Mouse (Mus musculus) midbrain, embryonic 10.5 days (tissue): ENCODE results near the gene Traf6. TPM values are rescaled to one million over a fixed set of nuclear protein-coding genes. Genes with fewer than 3 reads are reported as not detected.
"Not testable (repeated sequence)": the region's sequence is repeated elsewhere in the genome, so short reads cannot be mapped to it uniquely, and the experiment has no call there.

Experiments
- DNase-seq: peaks from one replicate; pipeline ENCODE4 v3.0.0-alpha.2; 2017; ENCODE audit warnings: low spot score
- H3K27ac ChIP-seq: fragments of 300-500 bp; sonication (generic); replicated peaks from 2 replicates; pipeline ENCODE4 v1.5.1; 2016; ENCODE audit warnings: mild to moderate bottlenecking
- H3K27me3 ChIP-seq: fragments of 300-500 bp; sonication (generic); 2 replicates; pipeline ENCODE4 v1.6.1; 2016; ENCODE audit warnings: low read depth, mild to moderate bottlenecking; ENCODE audit not compliant: poor library complexity, severe bottlenecking
- H3K36me3 ChIP-seq: fragments of 300-500 bp; sonication (generic); 2 replicates; pipeline ENCODE4 v1.6.1; 2016; ENCODE audit warnings: mild to moderate bottlenecking, moderate library complexity
- H3K4me1 ChIP-seq: fragments of 300-500 bp; sonication (generic); 2 replicates; pipeline ENCODE4 v1.6.1; 2016
- H3K4me3 ChIP-seq: fragments of 300-500 bp; sonication (generic); 2 replicates; pipeline ENCODE4 v1.5.1; 2016; ENCODE audit warnings: mild to moderate bottlenecking, moderate library complexity
- H3K9me3 ChIP-seq: fragments of 300-500 bp; sonication (generic); replicated peaks from 2 replicates; pipeline ENCODE4 v1.6.1; 2016; ENCODE audit warnings: mild to moderate bottlenecking
- WGBS: fragments of 180-500 bp; shearing (Covaris S2); methylation state at CpG from one replicate; pipeline ENCODE4 v1.1.7; 2016; 5-methylcytosine and 5-hydroxymethylcytosine counted together
- polyA plus RNA-seq: library from polyadenylated mRNA; unstranded; fragments of >200 nt; fragmentation: Nextera tagmentation; extraction: Ambion mirVana; gene quantifications from 2 replicates; pipeline ENCODE4 v1.2.1, GENCODE M21; 2016

The Traf6 gene
- polyA plus RNA-seq, 1 experiment from 2014 or later = 16.9 TPM

GRCm38 (mm10) chr2:101742072-101742860 is 64.0 kb downstream of the Traf6 start:
- 92% methylated on average over 7 of the region's 7 CpGs for WGBS
- H3K27ac ChIP-seq = no peak overlapping the region
- DNase-seq = no peak

DNA sequence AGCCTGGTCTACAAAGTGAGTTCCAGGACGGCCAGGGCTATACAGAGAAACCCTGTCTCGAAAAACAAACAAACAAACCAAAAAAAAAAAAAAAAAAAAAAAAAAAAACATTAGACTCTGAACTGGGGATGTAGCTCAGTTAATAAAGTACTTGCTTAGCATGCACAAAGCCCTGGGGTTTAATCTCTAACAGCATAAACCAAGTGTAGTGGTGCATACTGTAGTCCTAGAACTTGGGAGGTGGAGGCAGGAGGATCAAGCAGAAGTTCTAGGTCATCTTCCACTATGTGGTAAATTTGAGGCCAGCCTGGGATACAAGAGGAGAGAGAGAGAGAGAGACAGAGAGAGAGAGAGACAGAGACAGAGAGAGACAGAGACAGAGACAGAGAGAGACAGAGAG is 67.4 kb downstream of the Traf6 start:
- H3K4me1 ChIP-seq, H3K27me3 ChIP-seq, H3K9me3 ChIP-seq, H3K27ac ChIP-seq, DNase-seq, H3K4me3 ChIP-seq: not testable (repeated sequence)
- peaks cover 40% of the 10 kb centered on the region for H3K36me3 ChIP-seq
- WGBS = 80% methylated on average over 1 of the region's 2 CpGs

More at GRCm38 (mm10) chr2:101742072-101742860, 64.0 kb downstream of the Traf6 start:
- Histone ChIP-seq H3K4me1 (0 out of 2 replicates have a peak, but pooled peaks cover 6% of the 10 kb centered on the region), H3K9me3 (no peaks in the 10 kb centered on the region), H3K36me3 (peaks cover 51% of the 10 kb centered on the region), H3K4me3 (no peak overlapping the region), H3K27me3 (no peaks in the 10 kb centered on the region)

- Histone ChIP-seq H3K36me3 (peaks cover 35% of the 10 kb centered on the region), H3K4me1 (peaks cover 12% of the 10 kb centered on the region), H3K27ac (no peak overlapping the region), H3K9me3 (no peaks in the 10 kb centered on the region), H3K4me3 (no peak overlapping the region), H3K27me3 (no peaks in the 10 kb centered on the region)
- no peak for DNase-seq
- 91% methylated on average over 7 of the region's 7 CpGs for WGBS
Observed at GRCm38 (mm10) chr2:101746537-101746936, 68.3 kb downstream of the Traf6 start.

Other genes with a start within 250 kb of the Traf6 start
- gene Rag2, start 53.7 kb upstream of the Traf6 start, polyA plus RNA-seq = not detected in 2 replicates
- gene Rag1, start 28.9 kb upstream of the Traf6 start, polyA plus RNA-seq = 0.02 and 0.10 TPM in 2 replicates
- 57.4 and 64.1 TPM in 2 replicates for gene B230118H07Rik, start 28.9 kb upstream of the Traf6 start, polyA plus RNA-seq
- 22.7 and 25.2 TPM in 2 replicates for gene Prr5l, start 204.6 kb downstream of the Traf6 start, polyA plus RNA-seq
- gene Commd9, start 207.8 kb downstream of the Traf6 start, polyA plus RNA-seq = 66.7 and 71.8 TPM in 2 replicates